ENCODE assay signal across 9 mouse cellular contexts in the genomic region with DNA sequence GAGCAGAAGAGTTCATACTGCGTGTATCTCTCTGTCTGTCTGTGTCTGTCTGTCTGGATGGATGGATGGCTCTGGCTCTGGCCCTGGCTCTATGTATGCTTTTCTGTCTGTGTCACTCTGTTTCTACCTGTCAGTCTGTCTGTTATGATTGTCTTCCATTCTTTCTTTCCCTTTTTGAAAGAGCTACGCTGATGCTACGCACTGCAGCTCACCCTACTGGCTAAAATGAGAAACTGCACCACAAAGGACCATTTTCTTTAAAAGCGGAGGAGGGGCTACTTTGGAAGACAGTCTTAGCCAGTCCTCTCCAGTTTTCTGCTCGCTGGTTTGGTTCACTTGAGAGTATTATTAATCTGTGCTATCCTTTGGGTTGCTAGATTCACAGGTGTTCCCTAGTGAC.
DNase-seq lines count a peak whose midpoint lies in the region; ATAC-seq and TF ChIP-seq lines count a peak whose summit lies in the region.
"Had no signal": no experiment of that assay in that cellular context is flagged by ENCODE, and none has a peak within 500 bp of the region (broad histone marks: within the 10 kb centered on the region; RNA-seq: fewer than 3 reads in every experiment).

No protein-coding gene starts in this region.

- WGBS in heart, adult 2 months: 21% methylated on average over 5 of the region's 5 CpGs
- 22% methylated on average over 5 of the region's 5 CpGs for WGBS in heart, embryonic 10.5 days

- no peaks in the 10 kb centered on the region for H3K36me3 ChIP-seq in heart, adult 2 months (ENCODE audit: control insufficient read depth, insufficient read depth, low read length)
- H3K36me3 ChIP-seq in heart, embryonic 10.5 days: no peaks in the 10 kb centered on the region
- H3K36me3 ChIP-seq in C2C12 (ENCODE audit: control insufficient read depth, insufficient read depth): no peaks in the 10 kb centered on the region
- H3K36me3 ChIP-seq: limb, embryonic 12.5 days had no signal

- CTCF ChIA-PET in Patski (lab: Charles Lee): interaction anchor here (0.6 to 2.3 kb wide), 6 partner anchors 20 to 257 kb away, joined by 3 to 6 read pairs (median 4); no protein-coding TSS in a partner anchor

- intact Hi-C loops in heart, adult 2 months (cut with DNase I): loop anchor here (1.0 to 5.0 kb wide), 2 partner anchors 234 to 256 kb away; a partner anchor contains a TSS
- intact Hi-C loops in heart, postnatal 14 days (cut with DNase I): loop anchor here (2.0 kb wide), 2 partner anchors 97 to 225 kb away; no protein-coding TSS in a partner anchor

- in situ Hi-C loops in Patski (cut with MboI; ENCODE audit: low pct_unique_long_range_greater_than_20kb): no loop called here

- H3K9me3 ChIP-seq in heart, embryonic 10.5 days: no peaks in the 10 kb centered on the region
- H3K9me3 ChIP-seq: limb, embryonic 12.5 days had no signal

- no peaks in the 10 kb centered on the region for H3K79me2 ChIP-seq in heart, adult 2 months (replicated peaks; ENCODE audit: control insufficient read depth, insufficient read depth, low read length)
- no peaks in the 10 kb centered on the region for H3K79me2 ChIP-seq in C2C12 (ENCODE audit: control insufficient read depth, insufficient read depth)

- no peaks in the 10 kb centered on the region; the same call in 1 of the 2 replicates for H3K4me1 ChIP-seq in heart, adult 2 months (ENCODE audit: control insufficient read depth, insufficient read depth, low read length)
- H3K4me1 ChIP-seq in heart, embryonic 10.5 days: no peaks in the 10 kb centered on the region
- H3K4me1 ChIP-seq: limb, embryonic 12.5 days had no signal

- no peak overlapping the region for H3K9ac ChIP-seq in heart, adult 2 months (ENCODE audit: low read depth, low read length)
- H3K9ac ChIP-seq: limb, embryonic 12.5 days had no signal

- peak; percentile 87 for TF ChIP-seq CTCF in heart, adult 2 months (IDR thresholded peaks at IDR 0.05)
- TF ChIP-seq CTCF in C2C12 (IDR thresholded peaks at IDR 0.05; ENCODE audit: control insufficient read depth, insufficient read depth, insufficient read length) (peak; percentile 17), Patski (IDR thresholded peaks at IDR 0.05) (peak; percentile 87)

- peaks cover 3% of the 10 kb centered on the region; the same call in 1 of the 2 replicates for H3K27me3 ChIP-seq in heart, adult 2 months (ENCODE audit: control insufficient read depth, insufficient read depth, low read length)
- peaks cover 41% of the 10 kb centered on the region for H3K27me3 ChIP-seq in heart, embryonic 10.5 days (ENCODE audit: insufficient read depth, poor library complexity, severe bottlenecking)
- H3K27me3 ChIP-seq in C2C12 (ENCODE audit: control insufficient read depth, insufficient read depth, insufficient read length) (peaks cover 43% of the 10 kb centered on the region), Patski (no peaks in the 10 kb centered on the region)

- no peak overlapping the region for H3K27ac ChIP-seq in heart, adult 2 months
- no peak overlapping the region for H3K27ac ChIP-seq in heart, embryonic 10.5 days
- H3K27ac ChIP-seq: limb, embryonic 12.5 days had no signal

- no peak for TF ChIP-seq POLR2A in heart, adult 2 months (IDR thresholded peaks at IDR 0.05; ENCODE audit: insufficient read depth, low read depth, low read length)

- POLR2A ChIA-PET in Patski (lab: Charles Lee): interaction anchor here (0.6 to 0.7 kb wide), 3 partner anchors 98 to 921 kb away, joined by 3 to 5 read pairs (median 3); no protein-coding TSS in a partner anchor

- no peaks in the 10 kb centered on the region for H3K79me3 ChIP-seq in C2C12 (ENCODE audit: low read depth)

- no peak for TF ChIP-seq EP300 in heart, adult 2 months (IDR thresholded peaks at IDR 0.05; ENCODE audit: insufficient read depth, low read depth, low read length)

- no peak overlapping the region for H3ac ChIP-seq in C2C12 (ENCODE audit: control insufficient read depth, insufficient read length, low read depth)

- DNase-seq in heart, adult 2 months: peak; percentile 10 to 17
- no peak for DNase-seq in heart, embryonic 10.5 days (ENCODE audit: low spot score)
- DNase-seq in Patski (ENCODE audit: low read depth, low spot score): no peak
- peak; percentile 11 to 42 for DNase-seq in heart, postnatal 14 days
- peak; percentile 25 to 47 for DNase-seq in layer of hippocampus, postnatal 10 days (ENCODE audit: low spot score in 2 of 2)
- DNase-seq in retina, postnatal 1 day: peak; percentile 78

- no peak overlapping the region for H3K4me3 ChIP-seq in heart, adult 2 months
- H3K4me3 ChIP-seq in heart, embryonic 10.5 days: no peak overlapping the region
- no peak overlapping the region for H3K4me3 ChIP-seq in C2C12 (ENCODE audit: insufficient read depth, poor library complexity, severe bottlenecking)
- H3K4me3 ChIP-seq: limb, embryonic 12.5 days had no signal

- ATAC-seq in Patski: no peak
- ATAC-seq in erythroblast, adult 5-6 weeks (replicated peaks; ENCODE audit: low FRiP score, poor library complexity, severe bottlenecking): no peak

TF ChIP-seq in C2C12, 6 proteins besides CTCF, POLR2A, EP300 and RAD21:
- TF ChIP-seq MYOD1 (IDR thresholded peaks at IDR 0.05; ENCODE audit: control insufficient read depth, insufficient read length, low read depth) (no peak), MYOG (IDR thresholded peaks at IDR 0.05; ENCODE audit: control insufficient read depth, extremely low read depth, insufficient read length) (no peak), MAX (IDR thresholded peaks at IDR 0.05) (no peak), FOSL1 (IDR thresholded peaks at IDR 0.05; ENCODE audit: insufficient read depth, low read length, poor library complexity, severe bottlenecking) (no peak), USF1 (IDR thresholded peaks at IDR 0.05; ENCODE audit: low read depth) (no peak), CEBPB (IDR thresholded peaks at IDR 0.05; ENCODE audit: low read depth) (no peak)

Comparison
In these comparisons a context has a peak if more than half of its experiments do, and no peak if none do; other contexts are left out.
1. DNase-seq: peak in heart, adult 2 months (2 of 2), heart, postnatal 14 days (2 of 2), layer of hippocampus, postnatal 10 days (2 of 2) and retina, postnatal 1 day (single experiment); none in heart, embryonic 10.5 days (single experiment) and Patski (single experiment).
2. CTCF ChIP-seq: peak in every context shown above with its lines; median percentile 87 in heart, adult 2 months; 87 in Patski; 17 in C2C12.